Mouse (Mus musculus): Measurements from ENCODE around the gene Sema4d.

The Sema4d gene

GRCm38 (mm10) chr13:51642171-51642778, 151.3 kb downstream of the Sema4d start:
- no peak for DNase-seq (ENCODE audit: low spot score)

- DNase-seq (ENCODE audit: low spot score), result no peak
Measured at GRCm38 (mm10) chr13:51641424-51641823, 152.1 kb downstream of the Sema4d start.

GRCm38 (mm10) chr13:51638958-51639357, 154.6 kb downstream of the Sema4d start:
- DNase-seq (ENCODE audit: low spot score), result no peak
